Mouse (Mus musculus): ENCODE measurements around the gene Zhx3. TPM values are rescaled to one million over a fixed set of nuclear protein-coding genes. Genes with fewer than 3 reads are reported as not detected.

Zhx3 gene
- polyA plus RNA-seq (2012; ENCODE audit: low replicate concordance), result 2.5 and 3.5 TPM in 2 replicates

DNA sequence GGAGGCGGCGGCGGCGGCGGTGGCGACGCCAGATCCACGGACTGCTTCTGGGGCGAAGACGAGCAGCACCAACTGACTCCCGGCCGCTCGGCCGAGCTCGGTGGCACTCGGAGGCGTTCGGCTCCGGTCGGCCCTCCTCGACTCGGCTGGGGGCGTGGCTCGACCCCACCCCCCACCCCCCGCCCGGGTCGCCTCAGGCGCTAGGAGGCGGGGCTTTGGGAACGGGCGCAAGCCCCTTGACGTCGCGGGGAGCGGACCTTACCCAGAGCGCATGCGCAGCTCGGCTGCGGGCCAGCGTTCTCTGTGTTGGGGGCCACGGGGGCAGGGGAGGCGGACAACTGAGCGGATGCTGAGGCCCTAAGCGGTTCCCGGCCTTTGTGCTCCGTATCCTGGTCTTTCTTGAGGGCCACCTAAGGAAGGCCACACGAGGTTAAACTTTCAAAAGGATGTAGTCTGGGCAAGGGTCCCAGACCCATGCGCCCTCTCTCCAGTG, at the start of gene Zhx3:
TSS of gene Zhx3 (minus strand) at position 109 of the 493 bp plus-strand sequence.

DNA sequence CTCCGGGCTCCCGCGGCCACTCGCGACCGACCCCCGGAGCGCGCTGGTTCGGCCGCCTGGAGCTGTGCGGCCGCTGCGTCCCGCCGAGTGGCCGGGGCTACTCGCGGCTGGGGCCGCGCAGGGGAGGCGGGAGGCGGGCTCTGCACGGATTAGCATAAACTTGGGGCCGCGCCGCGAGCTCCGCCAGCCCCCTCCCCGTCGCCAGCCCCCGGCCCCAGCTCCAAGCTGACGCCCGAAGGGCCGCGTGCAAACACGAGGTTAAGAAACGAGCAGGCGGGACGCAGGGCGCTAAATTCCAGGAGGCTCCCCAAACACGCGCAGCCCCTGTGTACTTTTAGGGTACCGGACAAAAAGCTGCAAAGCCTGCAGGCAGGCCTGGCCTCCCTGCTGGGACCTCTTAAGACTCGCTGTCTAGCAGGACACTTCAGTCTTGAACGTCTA, 39.5 kb upstream of the Zhx3 start, which contains the start of gene Emilin3:
TSS of gene Emilin3 (minus strand) at position 98 of the 441 bp plus-strand sequence.

DNA sequence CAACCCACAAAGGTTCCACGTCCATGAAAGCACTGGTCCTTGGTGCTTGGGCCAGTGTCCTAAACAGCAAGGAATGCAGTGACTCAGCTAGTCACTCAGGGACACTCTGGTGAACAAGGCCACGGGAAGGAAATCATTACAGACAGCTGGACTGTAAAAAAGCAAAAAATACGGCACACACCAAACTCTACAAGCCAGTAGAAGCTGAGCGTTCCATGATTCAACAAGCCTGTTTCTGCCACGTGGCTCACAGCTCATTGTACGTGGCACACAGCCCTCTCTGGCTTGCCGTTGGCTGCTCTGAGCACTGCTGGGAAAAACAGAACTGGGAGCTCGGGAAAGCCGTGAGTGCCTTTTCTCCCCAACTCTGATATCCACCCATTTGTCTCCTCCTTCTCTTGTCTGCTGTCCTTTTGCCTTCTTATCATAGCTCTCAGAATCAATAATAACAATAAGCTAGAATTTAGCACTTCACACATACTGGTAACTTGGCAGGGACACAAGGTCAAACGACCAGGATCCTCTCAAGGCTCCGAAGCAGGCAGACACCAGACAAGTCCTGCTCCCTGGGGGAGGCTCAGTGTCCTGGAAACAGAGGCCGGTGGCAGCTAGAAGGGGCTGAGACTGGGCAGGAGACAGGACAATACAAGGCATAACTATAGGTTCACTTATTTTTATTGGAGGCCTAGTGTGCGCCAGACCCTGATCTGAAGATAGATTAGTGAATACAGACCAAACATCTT, 7.8 kb upstream of the Zhx3 start, which contains the start of gene Lpin3:
TSS of gene Lpin3 (plus strand) at position 218 of the 743 bp plus-strand sequence.

DNA sequence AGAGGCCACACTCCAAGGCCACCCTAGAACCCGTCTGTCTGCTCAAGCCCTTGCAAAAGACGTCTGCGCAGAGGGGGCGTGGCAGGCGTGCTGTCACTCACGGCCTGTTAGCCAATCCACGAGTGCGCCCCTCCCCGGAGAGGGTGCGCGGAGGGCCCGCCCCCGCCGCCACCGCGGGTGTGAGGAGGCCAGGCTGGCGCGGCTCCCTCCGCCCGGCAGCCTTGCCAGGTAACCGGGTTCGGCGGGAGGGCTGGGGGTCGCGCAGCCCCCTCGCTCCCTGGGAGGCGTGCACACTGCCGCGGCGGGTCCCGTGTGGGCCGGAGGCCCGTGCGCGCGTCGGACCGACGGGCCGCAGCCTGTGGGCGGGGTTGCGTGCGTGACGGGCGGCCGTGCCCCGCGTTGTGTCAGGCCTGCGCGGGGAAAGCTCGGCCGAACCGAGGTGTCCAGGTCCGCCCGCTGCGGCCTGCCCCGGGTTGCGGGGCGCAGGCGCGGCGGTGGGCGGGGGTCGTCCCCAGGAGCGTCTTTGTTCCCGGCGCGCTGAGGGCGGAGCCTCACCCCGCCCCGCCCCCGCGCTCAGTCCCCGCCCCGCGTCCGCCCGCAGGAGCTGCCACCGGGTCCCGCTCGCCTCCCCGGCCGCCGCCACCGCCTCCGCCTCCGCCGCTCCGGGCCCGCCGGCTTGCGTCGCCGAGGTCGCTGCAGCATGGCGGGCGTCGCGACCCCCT, 141.5 kb downstream of the Zhx3 start, which contains the start of gene Plcg1:
TSS of gene Plcg1 (plus strand) at position 184 of the 722 bp plus-strand sequence.

Other genes with a start within 250 kb of the Zhx3 start
- gene Top1, start 227.1 kb downstream of the Zhx3 start, polyA plus RNA-seq (2012; ENCODE audit: low replicate concordance), result 34.3 and 57.1 TPM in 2 replicates
- 17.5 and 69.0 TPM in 2 replicates for gene Plcg1, start 141.7 kb downstream of the Zhx3 start, polyA plus RNA-seq (2012; ENCODE audit: low replicate concordance)
- 0.08 and 0.28 TPM in 2 replicates for gene Lpin3, start 7.7 kb upstream of the Zhx3 start, polyA plus RNA-seq (2012; ENCODE audit: low replicate concordance)
- gene Emilin3, start 39.3 kb upstream of the Zhx3 start, polyA plus RNA-seq (2012; ENCODE audit: low replicate concordance), result not detected in 2 replicates
- gene Chd6, start 236.1 kb upstream of the Zhx3 start, polyA plus RNA-seq (2012; ENCODE audit: low replicate concordance), result 9.6 and 17.0 TPM in 2 replicates